Mouse (Mus musculus) cerebellum, adult 2 months (tissue): ENCODE data around the gene Mphosph9. TPM values are rescaled to one million over a fixed set of nuclear protein-coding genes. Genes with fewer than 3 reads are reported as not detected.
"Not testable (repeated sequence)": the region's sequence is repeated elsewhere in the genome, so short reads cannot be mapped to it uniquely, and the experiment has no call there.

Experiments used
- DNase-seq, 2 experiments: peaks; one replicate each; pipeline ENCODE4 v3.0.0; 2021
- H3K27ac ChIP-seq: fragments of 200-500 bp; 2 replicates; pipeline ENCODE4 v1.5.1; 2012; ENCODE audit warnings: low read length, control low read depth, inconsistent platforms; ENCODE audit not compliant: insufficient read depth
- H3K27me3 ChIP-seq: fragments of 200-500 bp; 2 replicates; pipeline ENCODE4 v1.6.1; 2012; ENCODE audit warnings: inconsistent platforms, mild to moderate bottlenecking, low read length, moderate library complexity; ENCODE audit not compliant: control insufficient read depth, insufficient read depth
- H3K4me1 ChIP-seq: fragments of 200-500 bp; 2 replicates; pipeline ENCODE4 v1.6.1; 2011; ENCODE audit warnings: low read length; ENCODE audit not compliant: control insufficient read depth, insufficient read depth
- H3K4me3 ChIP-seq: fragments of 200-500 bp; replicated peaks from 2 replicates; pipeline ENCODE3; 2011; ENCODE audit warnings: mild to moderate bottlenecking, low read depth, low read length, control low read depth; ENCODE audit not compliant: insufficient read depth
- CTCF ChIP-seq: fragments of 200-500 bp; IDR thresholded peaks from 2 replicates; pipeline ENCODE4 v1.5.1; 2011; ENCODE audit warnings: low read depth, mild to moderate bottlenecking, control low read depth, low read length, moderate library complexity, borderline replicate concordance; ENCODE audit not compliant: insufficient read depth
- POLR2A ChIP-seq: fragments of 200-500 bp; IDR thresholded peaks from 2 replicates; pipeline ENCODE4 v1.6.1; 2011; ENCODE audit warnings: low read length, control low read depth, borderline replicate concordance; ENCODE audit not compliant: insufficient read depth
- WGBS: fragments of 180-500 bp; shearing (Covaris S2); methylation state at CpG from one replicate; pipeline ENCODE4 v1.1.7; 2018; 5-methylcytosine and 5-hydroxymethylcytosine counted together
- polyA plus RNA-seq: library from polyadenylated mRNA; depleted of rRNA; stranded (reverse); fragments of >200 nt; gene quantifications from 2 replicates; pipeline ENCODE4 v1.2.3, GENCODE M21; 2012

The Mphosph9 gene
- polyA plus RNA-seq, 1 experiment = 27.2 TPM

DNA sequence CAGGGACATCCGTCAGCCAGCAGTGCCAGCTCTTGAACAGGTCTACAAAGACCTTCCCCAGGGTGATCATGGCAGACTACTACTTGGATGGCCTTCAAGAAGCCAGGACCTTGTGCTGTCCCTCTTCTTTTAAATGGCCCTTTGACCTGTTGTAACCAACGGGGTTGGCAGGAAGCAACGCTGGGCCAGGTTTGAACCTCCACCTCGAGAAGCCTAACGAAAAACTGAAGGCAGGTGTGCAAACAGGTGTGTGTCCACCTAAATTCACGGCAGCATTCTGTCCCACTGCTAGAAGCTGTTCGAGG lies 106.1 kb downstream of the Mphosph9 start:
- Histone ChIP-seq H3K27ac (peak overlapping the region; percentile 49), H3K27me3 (no peaks in the 10 kb centered on the region)
- TF ChIP-seq POLR2A (no peak), CTCF (no peak)

DNA sequence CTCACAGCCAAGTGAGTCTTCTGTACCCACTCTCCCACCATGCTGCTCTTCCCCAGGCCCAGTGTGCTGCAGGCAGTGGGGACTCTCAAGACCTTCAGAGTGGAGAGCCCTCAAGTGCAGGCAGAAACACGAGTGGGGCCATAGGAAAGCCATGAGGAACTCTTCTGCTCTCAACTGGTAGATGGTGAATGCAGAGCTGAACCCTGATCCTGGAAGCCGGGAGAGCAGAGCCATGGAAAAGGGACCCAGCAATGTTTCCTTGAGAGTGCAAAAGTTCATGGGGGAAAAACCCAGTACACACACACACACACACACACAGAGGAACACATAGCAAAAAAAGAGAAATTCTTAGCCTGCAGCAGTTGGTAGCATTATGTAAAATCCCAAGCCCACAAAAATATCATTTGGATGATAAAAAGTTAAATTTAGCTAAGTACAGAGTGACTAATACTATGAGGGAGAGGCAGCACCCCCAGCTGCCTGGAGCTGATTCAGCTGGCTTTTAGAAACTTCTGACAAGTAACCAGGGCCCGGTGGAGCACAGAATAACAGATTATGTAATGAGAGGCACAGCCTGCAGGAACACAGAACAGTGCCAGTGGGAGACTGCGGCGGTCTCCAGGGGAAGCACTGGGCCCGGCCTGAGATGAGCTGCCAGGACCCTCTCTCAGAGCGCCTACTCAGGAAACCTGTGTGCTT lies 106.6 kb downstream of the Mphosph9 start:
- peak overlapping the region; percentile 49; the same call in 1 of the 2 replicates for H3K27ac ChIP-seq
- WGBS = 38% methylated on average over 7 of the region's 7 CpGs
- no peaks in the 10 kb centered on the region for H3K27me3 ChIP-seq
- DNase-seq = peak; percentile 53 to 66
- H3K4me3 ChIP-seq = no peak overlapping the region
- TF ChIP-seq POLR2A (no peak), CTCF (no peak)
- H3K4me1 ChIP-seq = peaks cover 31% of the 10 kb centered on the region

More for the DNA sequence above, 106.1 kb downstream of the Mphosph9 start:
- peaks cover 31% of the 10 kb centered on the region for H3K4me1 ChIP-seq
- no peak overlapping the region for H3K4me3 ChIP-seq
- no peak for DNase-seq
- WGBS = 72% methylated on average over 7 of the region's 7 CpGs

DNA sequence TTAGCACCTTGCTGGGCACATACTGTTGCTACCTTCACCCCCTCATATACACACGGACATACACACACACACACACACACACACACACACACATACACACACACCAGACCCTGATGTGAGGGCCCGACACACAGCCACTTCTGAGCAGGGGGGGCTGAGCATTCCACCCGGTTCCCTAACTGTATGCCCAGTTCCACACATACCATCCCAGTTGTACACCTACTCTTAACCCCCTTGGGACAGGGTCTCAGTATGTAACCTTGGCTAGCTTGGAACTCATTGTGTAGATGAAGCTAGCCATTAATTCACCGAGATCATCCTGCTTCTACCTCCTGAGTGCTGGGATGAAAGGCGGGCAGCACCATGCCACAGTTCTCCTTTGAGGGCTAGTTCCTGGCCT lies 107.2 kb downstream of the Mphosph9 start:
- no peak for DNase-seq
- H3K4me1 ChIP-seq = peaks cover 31% of the 10 kb centered on the region
- no peak overlapping the region for H3K4me3 ChIP-seq
- no peaks in the 10 kb centered on the region for H3K27me3 ChIP-seq
- 0 out of 2 replicates have a peak overlapping the region, but pooled peaks have one; percentile 26 for H3K27ac ChIP-seq
- 91% methylated on average over 5 of the region's 5 CpGs for WGBS
- TF ChIP-seq CTCF (no peak), POLR2A (no peak)

DNA sequence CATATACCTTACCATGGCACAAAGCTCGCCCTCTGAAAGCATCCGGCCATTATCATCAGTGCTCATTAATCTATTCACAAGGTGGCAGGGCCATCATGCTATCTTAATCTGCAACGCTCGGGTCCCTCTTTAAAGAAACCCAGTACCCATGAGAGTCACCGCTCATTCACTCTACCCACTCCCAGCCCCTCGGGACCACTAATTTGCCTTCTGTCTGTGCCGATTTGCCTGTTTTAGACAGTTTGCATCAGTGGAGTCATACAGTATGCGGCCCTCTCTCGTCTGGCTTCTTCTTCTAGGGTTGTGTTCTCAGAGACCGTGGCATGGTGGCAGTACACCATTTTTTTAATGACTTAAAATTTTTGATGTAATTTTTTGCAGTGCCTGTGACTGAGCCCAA lies 108.3 kb downstream of the Mphosph9 start:
- WGBS = 76% methylated on average over 10 of the region's 10 CpGs
- no peak overlapping the region for H3K4me3 ChIP-seq
- DNase-seq = no peak
- H3K27ac ChIP-seq = no peak overlapping the region
- H3K27me3 ChIP-seq = no peaks in the 10 kb centered on the region
- peaks cover 27% of the 10 kb centered on the region for H3K4me1 ChIP-seq
- TF ChIP-seq CTCF = no peak
- no peak for TF ChIP-seq POLR2A

DNA sequence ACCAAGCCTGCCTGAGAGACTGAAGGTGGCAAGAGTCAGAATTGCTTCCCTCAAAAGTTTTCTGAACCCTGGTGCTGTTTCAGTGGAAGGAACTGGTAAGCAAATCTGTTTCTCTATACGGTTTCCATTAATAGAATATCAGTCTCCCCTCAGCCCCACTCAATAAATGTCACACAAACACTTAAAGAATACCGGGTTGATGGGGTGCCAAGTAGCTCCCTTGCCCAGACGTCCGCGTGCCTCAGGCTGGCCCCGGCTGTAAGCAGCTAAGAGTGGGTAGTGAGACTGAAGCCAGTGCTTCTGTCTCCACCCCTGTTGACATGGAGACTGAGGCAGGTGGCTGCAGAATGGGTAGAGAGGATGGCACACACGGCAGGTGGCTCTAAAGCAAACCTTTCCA lies 108.8 kb downstream of the Mphosph9 start:
- Histone ChIP-seq H3K4me3 (no peak overlapping the region), H3K27ac (no peak overlapping the region), H3K4me1 (peaks cover 27% of the 10 kb centered on the region), H3K27me3 (no peaks in the 10 kb centered on the region)
- TF ChIP-seq CTCF = no peak
- no peak for TF ChIP-seq POLR2A
- 29% methylated on average over 7 of the region's 7 CpGs for WGBS
- no peak for DNase-seq

DNA sequence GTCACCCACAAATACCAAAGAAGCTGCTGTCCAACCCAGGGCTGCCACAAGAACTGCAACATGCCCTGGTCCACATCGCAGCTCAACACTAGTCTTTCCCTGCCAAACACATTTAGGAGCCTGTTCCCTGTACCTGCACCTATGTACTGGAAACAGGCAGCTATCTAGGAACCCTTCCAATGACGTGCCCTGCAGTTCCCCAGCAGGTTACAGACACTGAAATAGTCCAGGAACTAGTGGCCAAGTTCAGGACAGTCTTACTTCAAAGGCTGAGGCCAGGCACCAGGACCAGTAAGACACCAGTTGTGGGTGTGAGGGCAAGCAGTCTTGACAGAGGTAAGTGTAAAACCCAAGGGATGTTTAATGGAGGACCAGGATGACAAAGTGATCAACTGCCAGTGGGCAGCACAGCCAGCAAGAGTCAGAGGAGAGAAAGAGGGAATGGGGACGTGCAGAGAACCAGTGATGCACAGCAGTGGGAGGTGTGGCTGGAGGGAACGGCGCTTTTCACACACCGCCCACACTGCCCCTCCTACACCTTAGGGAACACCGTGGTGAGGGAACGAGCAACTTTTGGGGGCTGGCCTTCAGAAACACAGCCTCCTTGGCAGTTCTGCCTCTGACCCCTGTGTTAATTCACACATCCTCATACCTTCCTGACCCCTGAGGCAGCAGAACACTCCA lies 110.1 kb downstream of the Mphosph9 start:
- no peak for TF ChIP-seq POLR2A
- TF ChIP-seq CTCF = no peak
- no peak overlapping the region for H3K27ac ChIP-seq
- no peak for DNase-seq
- H3K4me1 ChIP-seq = peaks cover 27% of the 10 kb centered on the region
- H3K27me3 ChIP-seq = no peaks in the 10 kb centered on the region
- no peak overlapping the region for H3K4me3 ChIP-seq
- WGBS = 37% methylated on average over 8 of the region's 8 CpGs

DNA sequence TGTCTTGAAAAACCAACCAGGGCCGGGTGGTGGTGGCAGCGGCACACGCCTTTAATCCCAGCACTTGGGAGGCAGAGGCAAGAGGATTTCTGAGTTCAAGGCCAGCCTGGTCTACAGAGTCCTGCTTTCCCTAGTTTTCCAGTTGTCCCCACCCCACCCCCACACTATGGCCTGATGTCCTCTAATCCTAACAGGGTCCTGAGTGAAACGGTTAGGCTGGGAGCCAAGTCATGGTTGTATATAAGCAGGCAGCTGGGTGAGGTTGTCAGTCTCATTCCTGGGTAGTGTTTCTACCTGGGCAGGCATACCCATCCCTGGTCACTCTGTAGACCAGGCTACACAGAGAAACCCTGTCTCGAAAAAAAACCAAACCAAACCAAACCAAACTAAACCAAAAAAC lies 110.7 kb downstream of the Mphosph9 start:
- H3K27ac ChIP-seq, H3K27me3 ChIP-seq, DNase-seq, H3K4me3 ChIP-seq: not testable (repeated sequence)
- H3K4me1 ChIP-seq = peaks cover 27% of the 10 kb centered on the region
- WGBS = 92% methylated on average over 5 of the region's 5 CpGs

DNA sequence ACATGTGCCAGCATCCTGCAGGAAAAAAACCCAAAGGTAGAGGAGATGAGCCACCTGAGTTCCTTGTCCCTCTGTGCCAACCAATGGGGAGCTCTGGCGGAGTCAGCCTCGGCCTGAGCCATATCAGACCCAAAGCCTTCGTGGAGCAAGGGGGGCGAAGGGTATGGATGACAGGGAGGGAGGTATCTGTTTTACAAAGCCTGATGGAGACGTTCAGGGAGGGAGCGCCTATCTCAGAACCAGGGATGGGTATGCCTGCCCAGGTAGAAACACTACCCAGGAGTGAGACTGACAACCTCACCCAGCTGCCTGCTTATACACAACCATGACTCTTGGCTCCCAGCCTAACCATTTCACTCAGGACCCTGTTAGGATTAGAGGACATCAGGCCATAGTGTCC lies 111.4 kb downstream of the Mphosph9 start:
- no peak overlapping the region for H3K27ac ChIP-seq
- 87% methylated on average over 6 of the region's 6 CpGs for WGBS

More for the DNA sequence above, 111.4 kb downstream of the Mphosph9 start:
- H3K27me3 ChIP-seq = no peaks in the 10 kb centered on the region
- peaks cover 26% of the 10 kb centered on the region for H3K4me1 ChIP-seq
- TF ChIP-seq POLR2A (no peak), CTCF (no peak)
- no peak overlapping the region for H3K4me3 ChIP-seq
- DNase-seq = no peak
